18 mouse cellular contexts compared by ENCODE assay signal in the genomic region with DNA sequence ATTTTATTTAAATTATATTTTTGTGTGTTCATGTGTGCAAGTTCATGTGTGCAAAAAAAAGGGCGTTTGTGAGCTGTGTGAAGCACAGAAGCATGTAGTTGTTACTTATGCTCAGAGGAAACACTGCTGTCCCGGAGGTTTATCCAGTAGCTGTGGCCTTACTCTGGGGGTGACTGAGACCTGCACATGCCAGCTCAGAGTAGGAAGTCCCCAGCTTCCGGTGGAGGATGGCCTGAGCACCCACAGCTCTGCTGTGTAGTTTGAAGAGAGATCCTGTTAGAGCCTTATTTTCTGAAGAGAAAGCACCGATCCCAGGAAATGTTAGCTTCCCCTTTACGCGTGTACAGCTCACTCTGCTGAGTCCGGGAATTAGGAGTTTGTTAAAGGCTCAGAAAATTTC. TPM values are rescaled to one million over a fixed set of nuclear protein-coding genes. Genes with fewer than 3 reads are reported as not detected.
DNase-seq lines count a peak whose midpoint lies in the region; ATAC-seq lines count a peak whose summit lies in the region.
"Had no signal": no experiment of that assay in that cellular context is flagged by ENCODE, and none has a peak within 500 bp of the region (broad histone marks: within the 10 kb centered on the region; RNA-seq: fewer than 3 reads in every experiment).

No protein-coding gene starts in this region.

- peak; percentile 32 for DNase-seq in kidney, postnatal 10 days
- DNase-seq in kidney, adult 9 months = no peak
- DNase-seq in CD4-positive, CD25-positive, alpha-beta regulatory T cell, adult 2 months (ENCODE audit: low read depth, low spot score) = peak; percentile 51
- DNase-seq in right cerebral cortex, adult 2 months (ENCODE audit: low spot score in 2 of 2) = no peak
- no peak for DNase-seq in left cerebral cortex, adult 11 months (ENCODE audit: low spot score)
- DNase-seq: cerebellum, postnatal 25 days; forebrain, postnatal 0 days; gastrocnemius, postnatal 36 days; kidney, postnatal 14 days; lung, adult 2 months; midbrain, embryonic 14.5 days; spleen, adult 18-20 months had no signal

- no peaks in the 10 kb centered on the region for H3K36me3 ChIP-seq in macrophage (ENCODE audit: inconsistent target)
- H3K36me3 ChIP-seq: G1E; neural tube, embryonic 12.5 days had no signal

- WGBS in macrophage (ENCODE audit: missing documents) = 5% methylated on average over 6 of the region's 7 CpGs

- ATAC-seq in activated CD4-positive, CD25-positive, alpha-beta regulatory T cell, adult 4 months = peak; percentile 73
- ATAC-seq: forebrain, postnatal 0 days; hindbrain, postnatal 0 days had no signal

- H3K79me2 ChIP-seq in macrophage (ENCODE audit: inconsistent target) = no peaks in the 10 kb centered on the region

- H3K27ac ChIP-seq in macrophage = peak overlapping the region; percentile 58
- H3K27ac ChIP-seq: hindbrain, postnatal 0 days; neural tube, embryonic 12.5 days had no signal

- H3K4me3 ChIP-seq in macrophage (ENCODE audit: inconsistent target) = no peak overlapping the region
- H3K4me3 ChIP-seq: embryonic facial prominence, embryonic 15.5 days; neural tube, embryonic 12.5 days had no signal

RNA-seq across cellular contexts. Expression of a gene that starts 20.1 kb away (rescaled TPM):
- polyA plus RNA-seq in activated CD4-positive, CD25-positive, alpha-beta regulatory T cell, adult 4 months (2017; shearing (Covaris generic)) = 1 to 10 TPM; 1.1 to 2.9 TPM
- total RNA-seq in macrophage (2018; cell fraction: chromatin; rRNA removed) = 10 to 100 TPM in 1 of 26 experiments, 1 to 10 TPM in 2, under 1 TPM in 20, not detected in 3; 0.22 to 17.6 (median 0.67) TPM
- total RNA-seq in macrophage (2018; cell fraction: cytosol; rRNA removed) = under 1 TPM; 0.06 to 0.48 (median 0.18) TPM
- 1 to 10 TPM in 5 of 26 experiments, under 1 TPM in 19, not detected in 2; 0.16 to 9.3 (median 0.48) TPM for total RNA-seq in macrophage (2018; cell fraction: nucleus; rRNA removed)
- polyA plus RNA-seq in macrophage (2018) = 0.21 to 3.1 TPM (median 0.24 TPM) in 3 replicates

RNA-seq across cellular contexts. Expression of a gene that starts 52.5 kb away (rescaled TPM):
- polyA plus RNA-seq in activated CD4-positive, CD25-positive, alpha-beta regulatory T cell, adult 4 months (2017; shearing (Covaris generic)) = 100 to 1,000 TPM; 142 to 157 TPM
- total RNA-seq in macrophage (2018; cell fraction: chromatin; rRNA removed) = 10 to 100 TPM in 22 of 26 experiments, 1 to 10 TPM in 4; 3.9 to 64.4 (median 25.3) TPM
- total RNA-seq in macrophage (2018; cell fraction: cytosol; rRNA removed) = 100 to 1,000 TPM; 100 to 160 (median 134) TPM
- 10 to 100 TPM in 25 of 26 experiments, 1 to 10 TPM in 1; 8.8 to 74.5 (median 35.5) TPM for total RNA-seq in macrophage (2018; cell fraction: nucleus; rRNA removed)
- polyA plus RNA-seq in macrophage (2018) = 112 to 202 TPM (median 136 TPM) in 3 replicates

Comparison
In these comparisons a context has a peak if more than half of its experiments do, and no peak if none do; other contexts are left out.
1. DNase-seq: peak in kidney, postnatal 10 days (single experiment) and CD4-positive, CD25-positive, alpha-beta regulatory T cell, adult 2 months (single experiment); none in kidney, adult 9 months (single experiment), right cerebral cortex, adult 2 months (0 of 2) and left cerebral cortex, adult 11 months (single experiment).